Mouse (Mus musculus): ENCODE results near the gene Bean1. TPM values are rescaled to one million over a fixed set of nuclear protein-coding genes. Genes with fewer than 3 reads are reported as not detected.

The Bean1 gene
- total RNA-seq, 2 experiments from 2014 or later = 9.5 to 11.2 TPM

Other genes with a start within 250 kb of the Bean1 start
- 10 to 100 TPM; 10.4 to 14.9 TPM for gene Cdh5, start 68.8 kb upstream of the Bean1 start, total RNA-seq (2021)
- 10 to 100 TPM; 36.5 to 36.7 TPM for gene Tk2, start 78.1 kb downstream of the Bean1 start, total RNA-seq (2021)
- gene Cklf, start 80.4 kb downstream of the Bean1 start, total RNA-seq (2021) = 1 to 10 TPM; 6.5 to 7.5 TPM
- not detected for gene Cmtm2a, start 122.7 kb downstream of the Bean1 start, total RNA-seq (2021)
- not detected for gene Gm45711, start 139.6 kb downstream of the Bean1 start, total RNA-seq (2021)
- gene Cmtm1, start 139.7 kb downstream of the Bean1 start, total RNA-seq (2021) = not detected
- gene Gm11020, start 151.1 kb downstream of the Bean1 start, total RNA-seq (2021) = not detected
- not detected for gene Cmtm2b, start 151.8 kb downstream of the Bean1 start, total RNA-seq (2021)
- gene Cmtm3, start 169.0 kb downstream of the Bean1 start, total RNA-seq (2021) = 10 to 100 TPM in 1 of 2 experiments, 1 to 10 TPM in 1; 9.3 to 12.2 TPM
- gene Cmtm4, start 225.4 kb downstream of the Bean1 start, total RNA-seq (2021) = 10 to 100 TPM; 74.8 to 81.5 TPM